Mouse (Mus musculus) bone marrow, adult 2 months (tissue): Measurements from ENCODE around the gene Tmeff2.

Source experiments
- CTCF ChIP-seq: fragments of 200-500 bp; IDR thresholded peaks from 2 replicates; pipeline ENCODE4 v1.5.1; 2011; ENCODE audit warnings: low read length, control low read depth; ENCODE audit not compliant: control insufficient read depth, insufficient read depth
- POLR2A ChIP-seq: fragments of 200-500 bp; IDR thresholded peaks from 2 replicates; pipeline ENCODE4 v1.6.1; 2011; ENCODE audit warnings: low read depth, mild to moderate bottlenecking, control low read depth, low read length, borderline replicate concordance; ENCODE audit not compliant: control insufficient read depth

DNA sequence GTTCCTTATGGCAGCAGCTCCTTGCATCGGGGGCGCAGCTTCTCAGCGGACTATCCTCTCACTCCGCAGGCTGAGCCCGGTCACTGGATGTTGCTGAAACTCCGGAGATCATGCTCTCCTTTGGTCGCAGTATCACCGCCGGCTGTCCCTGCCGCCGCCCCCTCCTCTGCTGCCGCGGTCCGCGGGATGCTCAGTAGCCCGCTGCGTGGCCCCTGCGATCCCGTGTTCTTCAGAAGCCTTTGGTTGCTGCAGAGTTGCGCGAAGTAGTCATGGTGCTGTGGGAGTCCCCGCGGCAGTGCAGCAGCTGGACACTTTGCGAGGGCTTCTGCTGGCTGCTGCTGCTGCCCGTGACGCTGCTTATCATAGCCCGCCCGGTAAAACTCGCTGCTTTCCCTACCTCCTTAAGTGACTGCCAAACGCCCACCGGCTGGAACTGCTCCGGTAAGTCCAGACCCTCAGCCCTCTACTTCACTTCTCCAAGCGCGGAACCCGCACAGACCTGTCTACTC lies 27.3 kb downstream of the Tmeff2 start:
- TF ChIP-seq CTCF (no peak), POLR2A (no peak)
